Mouse (Mus musculus) 416B (cell line): ENCODE measurements around the gene Stat2.
A peak's percentile ranks its signal among the peaks of the same experiment; 100 is the strongest.

Experiments
- DNase-seq: peaks from one replicate; pipeline ENCODE4 v3.0.0; 2011; ENCODE audit warnings: low read depth

The Stat2 gene

DNA sequence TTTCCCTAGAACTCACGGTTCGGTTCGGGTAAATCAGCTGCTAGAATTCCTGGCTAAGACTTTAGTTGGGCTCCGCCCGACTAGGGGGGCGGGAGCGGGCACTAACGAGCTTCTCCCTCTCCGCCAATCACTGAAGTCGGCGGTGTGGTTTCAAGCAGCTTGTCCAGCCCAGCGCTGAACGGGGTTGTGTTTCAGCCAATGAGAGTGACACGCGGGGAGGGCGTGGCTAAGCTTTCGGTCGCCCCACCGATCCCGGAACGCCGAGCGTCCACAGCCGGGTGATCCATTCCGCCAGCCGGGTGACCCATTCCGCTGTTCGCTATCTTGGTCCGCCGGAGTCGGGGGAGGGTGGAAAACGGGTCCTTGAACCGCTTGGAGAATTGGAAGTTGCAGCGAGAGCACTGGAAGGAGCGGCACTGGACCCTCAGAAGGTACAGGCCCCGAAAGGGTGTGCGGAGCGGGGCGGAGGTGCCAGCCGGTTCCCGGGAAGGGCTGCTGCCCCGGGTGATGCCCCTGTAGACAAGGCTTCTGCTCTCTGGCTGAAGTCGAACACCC, at the start of gene Stat2:
Gene Stat2 (plus strand): TSS at position 273 of the 555 bp plus-strand sequence.
- peak; percentile 99 for DNase-seq

DNA sequence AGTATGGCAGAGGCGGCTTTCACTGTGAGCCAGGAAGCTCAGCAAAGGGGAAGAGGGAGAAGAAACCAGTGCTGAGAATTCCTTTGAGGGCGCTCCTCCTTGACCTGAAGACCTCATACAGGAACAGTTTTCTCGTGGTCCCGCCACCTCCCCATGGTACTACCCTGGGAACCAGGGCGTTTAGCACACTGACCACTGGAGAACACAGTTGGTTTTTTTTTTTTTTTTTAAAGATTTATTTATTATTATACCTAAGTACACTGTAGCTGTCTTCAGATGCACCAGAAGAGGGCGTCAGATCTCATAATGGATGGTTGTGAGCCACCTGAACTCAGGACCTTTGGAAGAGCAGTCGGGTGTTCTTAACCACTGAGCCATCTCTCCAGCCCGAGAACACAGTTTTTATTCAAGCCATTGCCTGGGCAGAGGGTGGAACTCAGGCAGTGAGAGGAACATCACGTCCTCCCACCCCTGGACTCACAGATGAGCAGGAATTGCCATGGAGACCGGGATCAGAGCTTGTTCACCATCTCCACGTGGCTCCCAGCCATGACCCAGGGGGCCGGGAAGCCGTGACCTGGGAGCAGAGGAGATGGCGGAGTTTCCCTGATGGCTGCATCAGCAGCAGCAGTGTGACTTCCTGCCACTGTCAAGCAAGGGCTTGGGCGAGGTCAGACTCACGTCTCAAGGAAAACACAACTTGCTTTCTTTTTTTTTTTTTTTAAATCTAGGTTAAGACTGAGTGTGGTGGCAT, 48.6 kb upstream of the Stat2 start:
- peak; percentile 26 for DNase-seq

- no peak for DNase-seq
These were observed 45.3 kb upstream of the Stat2 start for GRCm38 (mm10) chr10:128225064-128225463.

- DNase-seq, result no peak
These were observed 44.8 kb upstream of the Stat2 start, which contains the start of gene Mip for GRCm38 (mm10) chr10:128225538-128225937. Mip (plus strand) TSS chr10:128225838.

DNA sequence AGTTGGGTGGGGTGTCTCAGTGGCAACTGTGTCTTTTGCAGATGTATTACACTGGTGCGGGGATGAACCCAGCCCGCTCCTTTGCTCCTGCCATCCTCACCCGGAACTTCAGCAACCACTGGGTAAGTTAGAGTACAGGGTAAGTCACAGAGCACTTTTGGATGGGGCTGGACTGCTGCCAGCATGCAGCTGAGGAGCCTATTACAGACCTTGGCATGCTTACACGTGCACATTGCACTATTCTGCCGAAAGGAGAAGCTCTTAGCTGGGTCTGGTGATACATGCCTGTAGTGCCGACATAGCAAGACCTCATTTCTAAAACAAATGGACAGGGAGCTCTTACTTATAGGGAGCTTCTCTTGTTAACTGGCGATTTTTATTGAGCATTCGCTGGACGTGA, 42.8 kb upstream of the Stat2 start:
- peak; percentile 15 for DNase-seq

DNA sequence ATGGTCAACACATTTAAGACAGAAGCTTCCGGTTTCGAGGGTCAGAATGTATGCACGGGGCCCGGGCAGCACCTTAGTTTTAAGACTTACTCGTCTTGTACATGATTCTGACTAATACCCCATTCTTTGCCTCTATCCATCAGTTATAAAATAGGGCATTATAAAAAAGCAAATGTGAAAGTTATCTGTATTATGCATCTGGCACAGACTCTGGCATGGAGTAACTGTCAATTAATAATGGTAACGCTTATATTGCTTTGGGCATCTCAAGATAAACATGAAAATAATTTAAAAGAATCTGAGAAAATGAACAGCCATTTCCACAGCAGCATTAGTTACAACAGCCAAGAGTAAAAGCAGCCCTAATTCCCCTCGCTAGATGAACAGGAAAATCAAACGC, 42.4 kb upstream of the Stat2 start:
- DNase-seq, result no peak

- DNase-seq, result no peak
These were observed 39.8 kb upstream of the Stat2 start for GRCm38 (mm10) chr10:128230582-128230981.

GRCm38 (mm10) chr10:128231146-128231545, 39.2 kb upstream of the Stat2 start:
- peak; percentile 74 for DNase-seq

DNA sequence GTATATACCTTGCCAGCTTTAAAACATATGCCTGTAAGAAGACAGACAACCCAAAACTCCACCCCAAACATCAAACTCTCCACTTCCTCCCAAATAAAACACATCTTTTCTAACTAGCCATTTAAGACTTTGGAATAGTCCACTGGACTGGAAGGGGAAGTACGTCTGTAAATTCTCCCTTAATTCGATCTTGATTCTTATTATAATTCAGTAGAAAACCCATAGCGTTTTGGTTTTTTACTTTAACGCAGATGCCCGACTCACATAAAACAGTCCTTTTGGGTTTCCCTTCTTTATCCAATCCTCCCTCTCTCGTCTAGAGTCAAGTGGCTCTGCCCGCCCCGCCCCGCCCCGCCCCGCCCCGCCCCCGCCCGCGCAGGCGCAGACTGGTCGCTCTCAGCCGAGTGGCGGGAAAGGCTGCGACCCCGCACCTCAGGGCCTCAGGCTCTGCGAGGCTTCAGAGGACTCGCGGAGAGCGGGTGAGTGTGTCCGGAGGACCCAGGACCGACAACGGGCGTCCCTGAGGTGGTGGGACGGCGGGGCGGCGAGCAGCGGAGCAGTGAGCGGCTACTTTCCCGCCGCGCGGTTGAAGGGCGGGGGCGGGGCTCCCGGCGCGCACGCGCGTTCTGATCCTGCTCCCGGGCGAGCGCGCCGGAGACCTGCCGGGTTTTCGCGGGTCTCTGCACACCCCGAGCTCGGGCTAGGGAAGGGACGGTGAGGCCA, 38.5 kb upstream of the Stat2 start, which contains the start of gene Timeless:
Gene Timeless (plus strand): TSS at position 369 of the 723 bp plus-strand sequence.
- DNase-seq, result peak; percentile 93

- peak; percentile 94 for DNase-seq
These were observed 37.9 kb upstream of the Stat2 start for GRCm38 (mm10) chr10:128232420-128232985.

DNA sequence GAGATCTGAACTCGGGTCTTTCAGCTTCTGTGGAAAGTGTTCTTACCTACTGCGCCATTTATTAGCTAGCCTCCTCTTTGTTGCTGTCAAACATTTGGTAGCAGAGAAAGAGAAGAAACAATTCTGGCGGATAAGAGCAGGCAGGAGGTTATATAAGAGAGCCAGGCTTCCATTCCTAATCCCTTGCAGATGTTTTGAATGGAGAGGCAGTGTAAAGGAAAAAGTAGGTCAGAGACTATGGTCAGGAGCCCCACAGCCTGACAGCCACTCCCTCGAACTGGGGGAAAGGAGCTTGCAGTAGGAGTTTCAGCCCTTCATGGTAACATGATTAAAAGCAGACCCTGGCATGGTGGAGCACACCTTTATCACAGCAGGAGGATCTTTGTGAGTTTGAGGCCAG, 34.0 kb upstream of the Stat2 start:
- DNase-seq, result no peak

DNA sequence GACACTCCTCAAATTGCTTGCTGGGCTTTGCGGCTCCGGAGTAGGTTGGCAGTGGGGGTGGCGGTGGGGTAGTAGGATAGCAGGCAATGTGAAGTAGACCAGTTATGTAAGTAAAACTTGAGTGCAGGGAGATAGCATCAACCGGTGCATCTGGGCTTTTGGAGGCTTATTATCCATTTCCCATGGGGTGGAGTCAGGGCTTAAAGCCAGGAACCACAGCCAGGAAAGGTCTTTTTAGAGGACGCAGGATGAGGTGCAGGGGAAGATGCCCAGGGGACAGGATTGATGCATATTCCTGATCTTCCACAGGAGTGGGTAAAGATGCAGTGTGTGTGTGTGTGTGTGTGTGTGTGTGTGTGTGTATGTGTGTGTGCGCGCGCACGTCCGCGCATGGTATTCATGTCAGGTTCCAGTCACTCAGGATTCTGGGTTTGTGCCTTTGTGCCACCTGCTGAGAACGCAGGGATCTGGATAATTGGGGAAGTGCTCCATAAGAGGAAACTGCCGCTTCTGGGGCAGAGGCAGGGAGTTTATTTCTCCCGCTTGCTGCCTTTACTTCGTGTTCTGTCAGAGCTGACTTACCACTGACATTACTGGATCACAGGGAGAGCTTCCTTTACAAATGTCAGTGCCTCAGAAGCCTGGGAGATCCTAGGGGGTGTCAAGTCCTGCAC, 32.4 kb upstream of the Stat2 start:
- DNase-seq, result peak; percentile 33

DNA sequence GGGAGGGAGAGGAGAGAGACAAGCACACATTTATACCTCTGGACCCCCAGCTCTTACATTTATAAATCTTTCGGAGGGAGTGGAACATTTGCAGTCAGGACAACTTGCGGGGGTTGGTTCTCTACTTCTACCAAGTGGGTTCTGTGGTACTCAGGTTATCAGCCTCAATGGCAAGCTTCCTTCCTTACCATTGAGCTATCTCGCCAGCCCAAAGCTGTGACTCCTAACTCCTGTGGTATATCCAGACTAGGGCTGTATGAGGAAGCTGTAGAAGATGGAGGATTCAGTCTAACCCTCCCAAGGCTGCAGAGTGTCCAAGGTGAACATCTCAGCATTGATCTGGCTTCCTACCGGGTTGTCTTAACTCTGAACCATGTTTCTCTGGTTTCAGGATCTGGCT, 31.2 kb upstream of the Stat2 start:
- DNase-seq, result peak; percentile 24

DNA sequence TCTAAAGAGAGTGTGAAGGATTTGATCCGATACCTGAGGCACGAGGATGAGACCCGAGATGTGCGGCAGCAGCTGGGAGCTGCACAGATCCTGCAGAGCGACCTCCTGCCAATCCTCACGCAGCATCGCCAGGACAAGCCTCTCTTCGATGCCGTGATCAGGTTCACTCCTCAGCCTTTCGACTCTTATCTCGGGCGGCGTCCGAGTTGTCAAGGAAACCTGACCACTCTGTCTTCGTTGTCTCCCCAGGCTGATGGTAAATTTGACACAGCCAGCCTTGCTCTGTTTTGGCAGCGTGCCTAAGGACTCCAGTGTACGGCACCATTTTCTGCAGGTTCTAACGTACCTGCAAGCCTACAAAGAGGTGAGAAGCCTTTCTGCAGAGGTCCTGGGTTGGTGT, 30.2 kb upstream of the Stat2 start:
- DNase-seq, result no peak

DNA sequence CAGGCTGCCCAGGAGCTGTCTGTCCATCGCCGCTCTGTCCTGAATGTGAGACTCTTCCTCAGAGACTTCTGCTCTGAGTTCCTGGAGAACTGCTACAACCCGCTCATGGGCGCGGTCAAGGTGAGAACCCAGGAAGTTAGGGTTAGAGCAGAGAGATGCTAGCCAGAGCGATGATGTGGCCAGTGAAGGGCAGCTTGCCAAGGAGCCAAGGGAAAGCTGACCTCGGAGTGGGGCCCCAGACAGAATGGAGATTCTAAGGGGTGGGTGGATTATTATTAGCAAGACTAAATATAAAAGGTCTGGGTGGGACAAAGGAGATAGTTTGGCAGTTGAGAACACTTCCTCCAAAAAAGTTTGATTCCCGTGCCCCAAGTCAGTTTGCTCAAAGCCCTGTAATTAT, 27.1 kb upstream of the Stat2 start:
- no peak for DNase-seq

- no peak for DNase-seq
These were observed 26.2 kb upstream of the Stat2 start for GRCm38 (mm10) chr10:128244121-128244520.

DNA sequence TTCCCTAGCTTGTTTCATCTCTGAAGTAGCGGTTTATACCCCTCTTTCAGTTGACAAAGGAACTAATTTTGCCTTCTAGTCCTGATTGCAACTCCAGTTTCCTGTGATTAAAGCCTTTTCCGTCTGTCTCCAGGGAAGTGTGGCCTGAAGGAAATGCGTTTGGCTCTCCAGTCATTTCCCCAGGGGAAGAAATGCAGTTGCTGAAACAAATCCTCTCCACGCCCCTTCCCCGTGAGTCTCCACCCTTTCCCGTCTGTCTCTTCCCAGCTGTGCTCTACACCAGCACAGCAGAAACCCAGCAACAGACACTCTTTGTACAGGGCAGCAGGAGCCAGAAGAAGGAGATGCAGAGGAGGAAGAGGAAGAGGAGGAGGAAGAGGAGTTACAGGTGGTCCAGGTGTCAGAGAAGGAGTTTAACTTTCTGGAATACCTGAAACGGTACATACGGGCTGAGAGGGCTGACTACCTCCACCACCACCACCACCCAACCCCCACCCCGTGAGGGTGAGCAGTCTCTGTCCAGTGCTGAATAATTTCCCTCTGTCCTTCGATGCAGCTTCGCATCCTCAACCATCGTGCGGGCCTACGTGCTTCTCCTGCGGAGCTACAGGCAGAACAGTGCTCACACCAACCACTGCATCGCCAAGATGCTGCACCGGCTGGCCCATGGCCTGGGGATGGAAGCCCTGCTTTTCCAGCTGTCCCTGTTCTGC, 23.2 kb upstream of the Stat2 start:
- no peak for DNase-seq

DNA sequence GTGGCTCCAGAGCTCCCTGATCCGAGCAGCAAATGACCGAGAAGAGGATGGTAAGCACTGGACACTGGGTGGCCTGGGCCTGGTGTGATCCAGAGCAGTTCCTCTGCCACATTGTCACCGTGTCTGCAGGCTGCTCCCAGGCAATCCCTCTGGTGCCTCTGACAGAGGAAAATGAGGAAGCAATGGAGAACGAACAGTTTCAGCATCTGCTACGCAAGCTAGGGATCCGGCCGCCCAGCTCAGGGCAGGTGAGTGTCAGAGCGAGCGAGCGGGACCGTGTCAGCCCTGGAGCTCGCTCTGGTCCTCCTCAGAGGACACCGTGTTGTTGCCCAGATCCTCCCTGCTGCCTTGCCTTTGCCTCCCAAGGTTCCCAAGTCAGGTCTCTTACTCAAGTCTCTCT, 19.8 kb upstream of the Stat2 start:
- no peak for DNase-seq

GRCm38 (mm10) chr10:128253677-128254255, 16.6 kb upstream of the Stat2 start, which contains the start of gene Apon:
Apon (plus strand) TSS chr10:128254096.
- no peak for DNase-seq

DNA sequence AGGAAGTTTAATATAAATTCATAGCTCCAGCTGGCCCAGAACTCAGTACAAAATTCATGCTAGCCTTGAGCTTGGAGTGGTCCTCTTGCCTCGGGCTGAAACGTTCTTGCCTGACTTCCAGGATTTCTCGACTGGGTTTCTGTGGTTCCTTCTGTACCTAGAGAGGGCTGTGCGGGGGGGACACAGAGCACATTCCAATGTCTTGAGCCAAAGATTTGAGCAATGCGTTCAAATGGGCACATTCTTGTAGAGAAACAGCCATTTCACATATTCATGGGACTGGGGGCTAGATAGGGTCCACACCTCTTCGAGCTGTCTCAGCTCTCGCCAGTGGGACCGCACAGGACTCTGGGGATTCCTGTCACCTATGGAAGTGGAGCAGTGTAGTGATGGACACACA, 14.4 kb upstream of the Stat2 start:
- DNase-seq, result no peak

- peak; percentile 90 for DNase-seq
These were observed 14.0 kb upstream of the Stat2 start for GRCm38 (mm10) chr10:128256328-128256727.
